Mouse (Mus musculus): ENCODE data around the gene Gse1.

GRCm38 (mm10) chr8:120377803-120378189 is 149.5 kb downstream of the Gse1 start:
- TF ChIP-seq POLR2A (IDR thresholded peaks at IDR 0.05; ENCODE audit: insufficient read depth, low read depth, low read length) (no peak), CTCF (IDR thresholded peaks at IDR 0.05) (no peak), EP300 (IDR thresholded peaks at IDR 0.05; ENCODE audit: insufficient read depth, low read depth, low read length) (no peak)

All from heart, adult 2 months (tissue).